Mouse (Mus musculus) inflammation-experienced regulatory T-cells (primary cell): ENCODE data around the gene Cirbp. TPM values are rescaled to one million over a fixed set of nuclear protein-coding genes. Genes with fewer than 3 reads are reported as not detected.

ENCODE experiments used
- polyA plus RNA-seq, 2 experiments: library from polyadenylated mRNA; unstranded; fragments of 100-300 nt; shearing (Covaris generic); gene quantifications; one replicate each; pipeline ENCODE4 v1.2.1; 2017

Gene Cirbp
- polyA plus RNA-seq, result 100 to 1,000 TPM; 177 to 200 TPM

GRCm38 (mm10) chr10:80165392-80166128, at the start of gene Cirbp:
Cirbp (plus strand) TSS chr10:80165985.

GRCm38 (mm10) chr10:80138553-80139438, 27.0 kb upstream of the Cirbp start, which contains the start of gene Atp5d:
Atp5d (plus strand) TSS chr10:80138632.

GRCm38 (mm10) chr10:80140666-80141035, 25.1 kb upstream of the Cirbp start, which contains the start of gene Cbarp:
Cbarp (minus strand) TSS chr10:80140835.

GRCm38 (mm10) chr10:80147719-80148601, 17.8 kb upstream of the Cirbp start, which contains the start of gene Midn:
Midn (plus strand) TSS chr10:80148272.

GRCm38 (mm10) chr10:80172527-80173292, 6.9 kb downstream of the Cirbp start, which contains the start of gene 1600002K03Rik:
1600002K03Rik (plus strand) TSS chr10:80172944.

GRCm38 (mm10) chr10:80179068-80180051, 13.6 kb downstream of the Cirbp start, which contains the start of gene Efna2:
Efna2 (plus strand) TSS chr10:80179482.

Other genes with a start within 250 kb of the Cirbp start
- gene Kiss1r, start 249.0 kb upstream of the Cirbp start, polyA plus RNA-seq, result under 1 TPM; 0.09 to 0.57 TPM
- 100 to 1,000 TPM; 160 to 181 TPM for gene R3hdm4, start 244.8 kb upstream of the Cirbp start, polyA plus RNA-seq
- 1 to 10 TPM; 6.9 to 8.9 TPM for gene Arid3a, start 238.9 kb upstream of the Cirbp start, polyA plus RNA-seq
- 10 to 100 TPM; 63.3 to 64.9 TPM for gene Wdr18, start 205.8 kb upstream of the Cirbp start, polyA plus RNA-seq
- gene Grin3b, start 195.3 kb upstream of the Cirbp start, polyA plus RNA-seq, result under 1 TPM; 0.10 to 0.83 TPM
- 10 to 100 TPM; 22.6 to 30.0 TPM for gene Tmem259, start 181.7 kb upstream of the Cirbp start, polyA plus RNA-seq
- gene Cnn2, start 177.4 kb upstream of the Cirbp start, polyA plus RNA-seq, result 100 to 1,000 TPM; 843 to 967 TPM
- 10 to 100 TPM; 49.6 to 55.9 TPM for gene Abca7, start 169.5 kb upstream of the Cirbp start, polyA plus RNA-seq
- 100 to 1,000 TPM; 728 to 884 TPM for gene Arhgap45, start 149.3 kb upstream of the Cirbp start, polyA plus RNA-seq
- 100 to 1,000 TPM; 196 TPM for gene Polr2e, start 126.2 kb upstream of the Cirbp start, polyA plus RNA-seq
- 100 to 1,000 TPM; 386 to 437 TPM for gene Gpx4, start 118.8 kb upstream of the Cirbp start, polyA plus RNA-seq
- 10 to 100 TPM; 60.6 to 60.7 TPM for gene Sbno2, start 60.4 kb upstream of the Cirbp start, polyA plus RNA-seq
- gene Stk11, start 50.2 kb upstream of the Cirbp start, polyA plus RNA-seq, result 10 to 100 TPM; 27.4 to 49.1 TPM
- gene Atp5d, start 27.4 kb upstream of the Cirbp start, polyA plus RNA-seq, result 100 to 1,000 TPM; 349 to 389 TPM
- 1 to 10 TPM; 2.3 to 2.4 TPM for gene Cbarp, start 25.1 kb upstream of the Cirbp start, polyA plus RNA-seq
- gene Midn, start 17.7 kb upstream of the Cirbp start, polyA plus RNA-seq, result 1 to 10 TPM; 5.0 to 9.6 TPM
- 10 to 100 TPM; 21.4 to 25.0 TPM for gene 1600002K03Rik, start 7.0 kb downstream of the Cirbp start, polyA plus RNA-seq
- gene Efna2, start 13.5 kb downstream of the Cirbp start, polyA plus RNA-seq, result under 1 TPM; 0.27 to 0.99 TPM
- gene Mum1, start 60.4 kb downstream of the Cirbp start, polyA plus RNA-seq, result 100 to 1,000 TPM; 117 to 134 TPM
- gene Ndufs7, start 83.1 kb downstream of the Cirbp start, polyA plus RNA-seq, result 100 to 1,000 TPM; 244 to 267 TPM
- under 1 TPM in 1 of 2 experiments, not detected in 1; 0.99 TPM for gene Gamt, start 95.0 kb downstream of the Cirbp start, polyA plus RNA-seq
- gene Dazap1, start 95.5 kb downstream of the Cirbp start, polyA plus RNA-seq, result 10 to 100 TPM; 78.7 to 80.6 TPM
- gene Rps15, start 126.5 kb downstream of the Cirbp start, polyA plus RNA-seq, result 100 to 1,000 TPM; 686 to 721 TPM
- gene Apc2, start 130.0 kb downstream of the Cirbp start, polyA plus RNA-seq, result under 1 TPM; 0.14 to 0.56 TPM
- 10 to 100 TPM; 67.3 to 70.0 TPM for gene 2310011J03Rik, start 154.6 kb downstream of the Cirbp start, polyA plus RNA-seq
- gene Pcsk4, start 163.5 kb downstream of the Cirbp start, polyA plus RNA-seq, result 10 to 100 TPM; 20.4 to 20.8 TPM
- gene Reep6, start 164.0 kb downstream of the Cirbp start, polyA plus RNA-seq, result 1 to 10 TPM in 1 of 2 experiments, under 1 TPM in 1; 0.18 to 1.7 TPM
- gene Adamtsl5, start 182.4 kb downstream of the Cirbp start, polyA plus RNA-seq, result under 1 TPM; 0.46 to 0.95 TPM
- not detected for gene Plk5, start 190.5 kb downstream of the Cirbp start, polyA plus RNA-seq
- gene Mex3d, start 221.7 kb downstream of the Cirbp start, polyA plus RNA-seq, result 1 to 10 TPM; 6.6 to 7.5 TPM
- 100 to 1,000 TPM; 174 to 191 TPM for gene Mbd3, start 233.6 kb downstream of the Cirbp start, polyA plus RNA-seq
- 100 to 1,000 TPM; 185 to 241 TPM for gene Uqcr11, start 240.8 kb downstream of the Cirbp start, polyA plus RNA-seq